Mouse (Mus musculus) kidney, embryonic 15.5 days (tissue): Measurements from ENCODE around the gene Phlda1. TPM values are rescaled to one million over a fixed set of nuclear protein-coding genes. Genes with fewer than 3 reads are reported as not detected.
A peak's percentile ranks its signal among the peaks of the same experiment; 100 is the strongest.
"Not testable (repeated sequence)": the region's sequence is repeated elsewhere in the genome, so short reads cannot be mapped to it uniquely, and the experiment has no call there.

Experiments used
- ATAC-seq: fragments of 200-750 bp; cut with Nextera tagmentation; replicated peaks from 2 replicates; pipeline ENCODE4 v1.8.0; 2017; ENCODE audit warnings: moderate TSS enrichment; ENCODE audit not compliant: low FRiP score
- H3K27ac ChIP-seq: fragments of 300-500 bp; sonication (generic); 2 replicates; pipeline ENCODE4 v1.5.1; 2015; ENCODE audit warnings: mild to moderate bottlenecking, inconsistent platforms
- H3K27me3 ChIP-seq: fragments of 300-500 bp; sonication (generic); 2 replicates; pipeline ENCODE4 v1.6.1; 2015; ENCODE audit warnings: inconsistent platforms
- H3K36me3 ChIP-seq: fragments of 300-500 bp; sonication (generic); 2 replicates; pipeline ENCODE4 v1.6.1; 2015; ENCODE audit warnings: inconsistent platforms
- H3K4me1 ChIP-seq: fragments of 300-500 bp; sonication (generic); 2 replicates; pipeline ENCODE4 v1.6.1; 2015; ENCODE audit warnings: inconsistent platforms
- H3K4me2 ChIP-seq: fragments of 300-500 bp; sonication (generic); 2 replicates; pipeline ENCODE4 v1.6.1; 2015; ENCODE audit warnings: moderate library complexity, mild to moderate bottlenecking, inconsistent platforms
- H3K4me3 ChIP-seq: fragments of 300-500 bp; sonication (generic); replicated peaks from 2 replicates; pipeline ENCODE4 v1.5.1; 2015; ENCODE audit warnings: mild to moderate bottlenecking, inconsistent platforms
- H3K9ac ChIP-seq: fragments of 300-500 bp; sonication (generic); 2 replicates; pipeline ENCODE4 v1.6.1; 2015; ENCODE audit warnings: mild to moderate bottlenecking, inconsistent platforms
- H3K9me3 ChIP-seq: fragments of 300-500 bp; sonication (generic); replicated peaks from 2 replicates; pipeline ENCODE4 v1.6.1; 2016; ENCODE audit warnings: inconsistent platforms
- WGBS: fragments of 180-500 bp; shearing (Covaris S2); methylation state at CpG from one replicate; pipeline ENCODE4 v1.1.7; 2015; ENCODE audit warnings: mixed read lengths; 5-methylcytosine and 5-hydroxymethylcytosine counted together
- polyA plus RNA-seq: library from polyadenylated mRNA; unstranded; fragments of >200 nt; fragmentation: Nextera tagmentation; extraction: Ambion mirVana; gene quantifications from 2 replicates; pipeline ENCODE4 v1.2.1, GENCODE M21; 2015

Gene Phlda1
- polyA plus RNA-seq, 1 experiment from 2014 or later: 38.6 TPM

DNA sequence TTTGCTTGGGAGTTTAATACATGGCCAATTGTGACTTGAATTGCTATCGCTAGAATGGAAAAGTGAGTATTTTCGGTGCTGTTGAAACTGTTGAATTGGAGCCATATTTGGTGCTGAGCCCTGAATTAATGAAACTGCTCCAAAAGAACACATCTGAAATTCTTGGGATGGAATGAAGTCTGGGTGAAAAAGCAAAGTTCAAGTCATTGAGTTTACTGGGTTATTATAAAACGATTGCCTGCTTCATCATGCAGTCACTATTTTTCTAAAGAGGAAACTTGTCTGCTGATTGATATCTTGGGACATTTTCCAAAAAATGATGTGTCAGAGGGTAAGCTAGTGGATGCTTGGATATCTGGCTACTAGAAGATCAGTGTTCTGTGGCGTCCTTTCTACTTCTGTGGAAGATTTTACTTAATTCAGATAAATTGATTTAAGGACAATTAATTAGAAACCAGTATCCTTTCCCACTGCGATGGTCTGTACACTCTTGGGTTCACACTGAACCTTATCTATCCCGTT lies 29.0 kb upstream of the Phlda1 start:
- ATAC-seq: no peak
- H3K4me3 ChIP-seq: no peak overlapping the region
- H3K27ac ChIP-seq: no peak overlapping the region
- H3K9me3 ChIP-seq: no peaks in the 10 kb centered on the region
- WGBS: 77% methylated on average over 6 of the region's 6 CpGs
- no peak overlapping the region for H3K4me2 ChIP-seq
- H3K27me3 ChIP-seq: no peaks in the 10 kb centered on the region
- H3K36me3 ChIP-seq: peaks cover 12% of the 10 kb centered on the region
- peaks cover 31% of the 10 kb centered on the region for H3K4me1 ChIP-seq
- no peak overlapping the region for H3K9ac ChIP-seq

DNA sequence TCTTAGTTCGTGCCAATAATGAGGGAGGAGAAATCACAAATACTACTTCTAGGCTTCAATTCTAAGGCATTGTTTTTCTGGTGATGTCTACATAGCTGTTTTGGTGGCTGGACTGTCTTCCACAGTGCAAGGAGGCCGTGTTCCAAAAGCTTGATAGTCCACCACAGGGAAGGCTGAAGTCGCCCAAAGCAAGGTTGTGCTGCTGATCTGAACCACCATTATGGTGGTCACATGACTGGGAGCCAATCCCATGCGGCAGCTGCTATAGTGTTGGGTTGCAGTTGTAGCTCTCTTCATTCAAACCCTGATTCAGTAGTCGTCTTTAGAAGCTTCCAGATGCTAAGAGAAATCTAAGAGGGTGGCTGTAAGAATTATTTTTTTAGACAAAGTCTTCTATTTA lies 26.5 kb upstream of the Phlda1 start:
- Histone ChIP-seq H3K27ac (no peak overlapping the region), H3K4me1 (peaks cover 17% of the 10 kb centered on the region), H3K4me2 (no peak overlapping the region), H3K4me3 (no peak overlapping the region), H3K9ac (no peak overlapping the region), H3K9me3 (no peaks in the 10 kb centered on the region), H3K27me3 (no peaks in the 10 kb centered on the region), H3K36me3 (peaks cover 37% of the 10 kb centered on the region)
- WGBS: 82% methylated on average over 5 of the region's 5 CpGs
- ATAC-seq: no peak

- ATAC-seq: no peak
- no peak overlapping the region for H3K4me3 ChIP-seq
- no peak overlapping the region for H3K9ac ChIP-seq
- H3K4me2 ChIP-seq: no peak overlapping the region
- H3K9me3 ChIP-seq: no peaks in the 10 kb centered on the region
- peaks cover 7% of the 10 kb centered on the region; the same call in 1 of the 2 replicates for H3K4me1 ChIP-seq
- H3K27me3 ChIP-seq: no peaks in the 10 kb centered on the region
- H3K36me3 ChIP-seq: peaks cover 60% of the 10 kb centered on the region
- H3K27ac ChIP-seq: no peak overlapping the region
- WGBS: 92% methylated on average over 2 of the region's 2 CpGs
These were observed 23.4 kb upstream of the Phlda1 start for GRCm38 (mm10) chr10:111482654-111483053.

DNA sequence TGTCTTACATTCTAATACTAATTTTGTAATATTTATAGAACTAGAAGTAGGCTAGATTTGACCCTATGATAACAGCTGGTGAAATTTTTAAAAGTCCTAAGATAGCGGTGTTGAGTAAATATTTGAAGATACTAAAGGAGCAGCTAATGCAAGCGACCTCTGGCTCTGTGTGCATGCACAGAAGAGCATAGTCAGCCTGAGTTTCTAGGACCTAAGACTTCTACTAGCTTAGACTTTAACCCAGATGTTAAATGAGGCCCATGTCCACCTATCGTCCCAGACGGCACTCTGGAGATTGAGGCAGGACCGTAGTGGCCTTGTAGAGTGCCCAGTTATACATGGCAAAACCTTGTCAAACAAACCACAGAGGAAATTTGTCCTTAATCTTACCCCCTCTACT lies 22.0 kb upstream of the Phlda1 start:
- 79% methylated on average over 5 of the region's 5 CpGs for WGBS
- peak; percentile 33; the same call in 1 of the 2 replicates for ATAC-seq
- H3K36me3 ChIP-seq: peaks cover 73% of the 10 kb centered on the region

GRCm38 (mm10) chr10:111488793-111489192 lies 17.3 kb upstream of the Phlda1 start:
- Histone ChIP-seq H3K4me1 (no peaks in the 10 kb centered on the region), H3K27ac (no peak overlapping the region), H3K4me3 (no peak overlapping the region), H3K4me2 (no peak overlapping the region), H3K27me3 (no peaks in the 10 kb centered on the region), H3K36me3 (peaks cover 84% of the 10 kb centered on the region), H3K9ac (no peak overlapping the region), H3K9me3 (no peaks in the 10 kb centered on the region)
- WGBS: 68% methylated on average over 2 of the region's 2 CpGs
- no peak for ATAC-seq

More for the DNA sequence above, 22.0 kb upstream of the Phlda1 start:
- H3K9me3 ChIP-seq: no peaks in the 10 kb centered on the region
- no peak overlapping the region for H3K27ac ChIP-seq
- H3K27me3 ChIP-seq: no peaks in the 10 kb centered on the region
- H3K9ac ChIP-seq: no peak overlapping the region
- H3K4me3 ChIP-seq: no peak overlapping the region
- H3K4me1 ChIP-seq: 0 out of 2 replicates have a peak, but pooled peaks cover 3% of the 10 kb centered on the region
- H3K4me2 ChIP-seq: no peak overlapping the region

DNA sequence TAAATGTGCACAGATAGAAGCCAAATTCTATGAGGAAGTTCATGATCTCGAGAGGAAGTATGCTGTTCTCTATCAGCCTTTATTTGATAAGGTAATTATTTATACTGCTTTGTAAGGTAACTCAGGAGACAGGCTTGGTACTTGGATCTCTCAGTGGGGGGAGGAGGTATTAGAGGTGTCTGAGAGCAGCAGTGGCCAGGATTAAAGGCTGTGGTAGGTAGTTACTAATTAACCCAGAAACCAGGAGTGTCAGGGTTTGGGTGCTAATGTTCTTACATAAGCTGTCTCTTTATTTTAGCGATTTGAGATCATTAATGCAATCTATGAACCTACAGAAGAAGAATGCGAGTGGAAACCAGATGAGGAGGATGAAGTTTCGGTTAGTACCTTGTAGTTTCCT lies 16.0 kb upstream of the Phlda1 start:
- H3K27me3 ChIP-seq, H3K4me2 ChIP-seq, H3K9ac ChIP-seq, H3K9me3 ChIP-seq, H3K27ac ChIP-seq, H3K4me1 ChIP-seq, H3K4me3 ChIP-seq: not testable (repeated sequence)
- peaks cover 83% of the 10 kb centered on the region for H3K36me3 ChIP-seq
- 89% methylated on average over 4 of the region's 4 CpGs for WGBS
- peak; percentile 70; the same call in 1 of the 2 replicates for ATAC-seq

- H3K36me3 ChIP-seq: peaks cover 67% of the 10 kb centered on the region
- H3K9me3 ChIP-seq: no peaks in the 10 kb centered on the region
- H3K4me2 ChIP-seq: no peak overlapping the region
- H3K4me1 ChIP-seq: no peaks in the 10 kb centered on the region
- no peak overlapping the region for H3K9ac ChIP-seq
- ATAC-seq: no peak
- no peaks in the 10 kb centered on the region for H3K27me3 ChIP-seq
- H3K27ac ChIP-seq: no peak overlapping the region
- 90% methylated on average over 7 of the region's 7 CpGs for WGBS
- H3K4me3 ChIP-seq: no peak overlapping the region
These were observed 10.2 kb upstream of the Phlda1 start for GRCm38 (mm10) chr10:111495888-111496287.

GRCm38 (mm10) chr10:111499892-111500291 lies 6.2 kb upstream of the Phlda1 start:
- Histone ChIP-seq H3K27me3 (no peaks in the 10 kb centered on the region), H3K4me3 (no peak overlapping the region), H3K36me3 (peaks cover 35% of the 10 kb centered on the region), H3K27ac (no peak overlapping the region), H3K9me3 (no peaks in the 10 kb centered on the region), H3K4me2 (no peak overlapping the region), H3K9ac (no peak overlapping the region), H3K4me1 (peaks cover 20% of the 10 kb centered on the region)
- no peak for ATAC-seq
- 82% methylated on average over 6 of the region's 6 CpGs for WGBS

GRCm38 (mm10) chr10:111503071-111503470 lies 3.0 kb upstream of the Phlda1 start:
- Histone ChIP-seq H3K36me3 (peaks cover 8% of the 10 kb centered on the region), H3K4me3 (no peak overlapping the region), H3K4me2 (no peak overlapping the region), H3K4me1 (peaks cover 30% of the 10 kb centered on the region), H3K27ac (peak overlapping the region; percentile 28; the same call in 1 of the 2 replicates), H3K9me3 (no peaks in the 10 kb centered on the region), H3K9ac (no peak overlapping the region), H3K27me3 (no peaks in the 10 kb centered on the region)
- 0% methylated on average over 3 of the region's 3 CpGs for WGBS
- ATAC-seq: no peak

DNA sequence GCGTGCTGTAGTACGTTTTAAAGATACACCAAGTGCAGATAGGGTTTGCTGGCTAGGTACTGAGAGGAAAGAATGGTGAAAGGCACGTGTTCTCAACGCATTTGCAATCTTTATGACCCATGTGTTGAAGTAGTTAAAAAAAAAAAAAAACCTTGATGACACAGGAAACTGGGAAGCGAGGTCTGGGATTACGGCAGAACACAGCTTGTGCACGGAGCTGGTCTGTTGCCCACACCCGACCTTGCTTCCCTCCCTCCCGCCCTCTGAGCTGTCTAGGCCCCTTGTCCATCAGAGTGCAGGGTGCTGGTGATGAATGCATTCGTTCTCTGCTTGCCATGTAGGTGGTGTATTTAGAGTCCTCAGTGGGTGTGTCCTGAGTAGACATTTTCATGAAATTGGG lies 2.4 kb upstream of the Phlda1 start:
- H3K9ac ChIP-seq: no peak overlapping the region
- H3K27me3 ChIP-seq: no peaks in the 10 kb centered on the region
- 0 out of 2 replicates have a peak overlapping the region, but pooled peaks have one; percentile 12 for H3K4me2 ChIP-seq
- peaks cover 32% of the 10 kb centered on the region for H3K4me1 ChIP-seq
- no peaks in the 10 kb centered on the region for H3K9me3 ChIP-seq
- no peak overlapping the region for H3K4me3 ChIP-seq
- WGBS: 12% methylated on average over 10 of the region's 10 CpGs
- H3K36me3 ChIP-seq: peaks cover 2% of the 10 kb centered on the region
- ATAC-seq: no peak
- H3K27ac ChIP-seq: 0 out of 2 replicates have a peak overlapping the region, but pooled peaks have one; percentile 39

DNA sequence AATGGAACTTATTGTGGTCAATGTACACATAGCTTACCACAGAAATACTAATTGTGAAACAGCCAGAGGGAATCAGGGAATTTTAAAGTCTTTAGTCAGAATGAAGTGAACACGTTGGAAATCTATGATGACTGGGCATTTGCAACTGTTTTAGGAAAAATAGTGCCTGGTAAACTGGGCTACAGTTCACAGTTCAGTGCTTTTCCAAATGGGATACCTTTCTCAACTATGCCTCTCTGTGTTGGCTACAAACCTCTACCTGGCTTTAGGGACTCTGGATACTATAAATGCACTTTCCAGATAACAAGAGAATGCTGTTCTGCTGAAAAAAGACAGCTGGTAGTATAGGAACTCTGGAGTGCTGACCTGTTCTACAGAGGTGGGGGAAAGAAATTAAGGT lies 1.5 kb upstream of the Phlda1 start:
- 64% methylated on average over 1 of the region's 1 CpGs for WGBS

DNA sequence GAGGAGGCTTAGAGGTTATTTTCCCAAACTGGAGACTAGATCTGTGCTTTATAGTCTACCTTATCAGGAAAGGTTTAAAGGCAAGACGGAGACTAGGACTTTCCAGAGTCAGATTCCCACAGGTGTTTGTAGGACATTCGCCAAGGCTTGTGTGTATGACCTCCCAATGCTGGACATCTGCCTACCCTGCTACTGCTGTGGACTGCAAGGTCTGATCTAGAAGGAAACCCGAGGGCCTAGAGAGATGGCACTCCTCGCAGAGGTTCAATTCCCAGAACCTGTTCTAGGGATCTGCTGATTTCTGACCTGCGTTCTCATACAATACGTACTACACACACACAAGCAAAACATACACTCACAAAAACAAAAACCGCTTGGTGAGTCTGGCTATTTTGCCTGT lies 680 bp upstream of the Phlda1 start:
- Histone ChIP-seq H3K4me1 (peaks cover 49% of the 10 kb centered on the region), H3K4me3 (peak overlapping the region; percentile 87; the same call in 1 of the 2 replicates), H3K4me2 (peak overlapping the region; percentile 85), H3K9me3 (no peaks in the 10 kb centered on the region), H3K27me3 (no peaks in the 10 kb centered on the region), H3K36me3 (no peaks in the 10 kb centered on the region), H3K9ac (0 out of 2 replicates have a peak overlapping the region, but pooled peaks have one; percentile 62), H3K27ac (0 out of 2 replicates have a peak overlapping the region, but pooled peaks have one; percentile 80)
- 51% methylated on average over 7 of the region's 7 CpGs for WGBS
- ATAC-seq: no peak

More for the DNA sequence above, 1.5 kb upstream of the Phlda1 start:
- Histone ChIP-seq H3K4me3 (no peak overlapping the region), H3K36me3 (no peaks in the 10 kb centered on the region), H3K9me3 (no peaks in the 10 kb centered on the region), H3K4me2 (no peak overlapping the region), H3K4me1 (peaks cover 41% of the 10 kb centered on the region), H3K9ac (no peak overlapping the region), H3K27me3 (no peaks in the 10 kb centered on the region), H3K27ac (no peak overlapping the region)
- no peak for ATAC-seq
